Mouse (Mus musculus) T-helper 2 cell (primary cell): ENCODE measurements around the gene Igfbpl1.

Experiments
- in situ Hi-C: fragments of 300-600 bp; cut with MboI, MseI; formaldehyde crosslinking; loops from one replicate; pipeline ENCODE4 v1.15.1; 2025; ENCODE audit warnings: high pct_unique_total_duplicates

The Igfbpl1 gene

DNA sequence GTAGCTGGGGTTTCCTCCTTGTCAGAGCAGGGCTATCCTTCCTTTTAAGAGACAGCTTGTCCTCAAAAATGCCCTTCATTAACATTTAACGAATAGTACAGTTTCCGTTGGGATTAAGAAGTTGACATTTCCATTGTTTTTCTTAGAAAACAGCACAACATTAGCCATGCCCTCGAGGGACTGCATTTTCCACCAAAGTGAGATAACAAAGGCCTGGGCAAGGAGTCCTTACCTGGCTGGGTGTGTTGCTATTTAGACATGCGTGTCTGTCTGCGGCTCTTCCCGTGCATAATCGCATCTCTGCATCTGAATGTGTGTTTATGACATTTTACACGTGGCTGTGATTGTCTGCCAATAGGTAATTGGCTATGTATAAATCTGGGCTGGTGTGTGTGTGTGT lies 55.5 kb downstream of the Igfbpl1 start:
- in situ Hi-C loops, result no loop called here

GRCm38 (mm10) chr4:45770638-45771033 lies 56.1 kb downstream of the Igfbpl1 start:
- in situ Hi-C loops, result no loop called here

DNA sequence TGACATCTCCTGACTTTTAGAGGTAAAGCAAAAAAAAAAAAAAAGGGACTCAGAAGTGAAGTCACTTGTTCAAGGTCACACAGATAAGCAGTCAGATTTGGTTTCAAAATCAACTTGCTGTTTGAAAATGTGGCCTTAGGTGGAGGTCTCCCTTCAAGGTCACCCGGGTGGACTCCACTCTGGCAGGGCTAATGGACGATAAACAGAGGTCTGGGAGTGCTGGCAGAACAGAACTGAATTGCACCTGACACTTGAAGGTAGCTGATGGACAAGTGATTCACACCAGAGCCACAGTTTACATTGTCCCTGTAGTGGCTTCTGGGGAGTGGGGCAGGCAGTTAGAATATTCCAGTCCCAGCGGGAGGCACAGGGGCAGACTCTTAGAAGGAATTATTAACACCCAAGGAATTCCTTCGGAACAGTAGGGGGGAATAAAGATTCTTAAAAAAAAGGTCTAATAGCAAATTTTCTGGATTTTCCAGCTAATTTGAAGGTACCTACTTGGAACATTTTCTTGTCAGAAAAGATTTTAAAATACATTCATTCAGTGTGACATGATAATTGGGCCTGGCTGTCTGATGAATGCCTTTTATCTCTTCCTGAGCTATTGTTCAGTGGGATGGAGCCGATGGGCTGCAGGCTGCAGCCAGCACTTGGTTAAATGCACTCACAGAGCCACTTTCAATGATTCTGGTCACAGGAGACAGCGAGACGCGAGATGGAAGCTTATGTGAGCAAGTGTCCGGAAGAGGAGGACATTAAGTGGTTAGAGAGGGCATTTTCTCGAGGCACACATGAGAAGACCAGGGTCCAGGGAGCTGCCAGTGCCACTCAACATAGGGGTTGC lies 56.7 kb downstream of the Igfbpl1 start:
- in situ Hi-C loops, result loop anchor here (10.0 kb wide), 1 partner anchor 355 kb away; no protein-coding TSS in a partner anchor

GRCm38 (mm10) chr4:45769141-45769540 lies 57.6 kb downstream of the Igfbpl1 start:
- in situ Hi-C loops, result loop anchor here (10.0 kb wide), 1 partner anchor 354 kb away; no protein-coding TSS in a partner anchor

- in situ Hi-C loops, result loop anchor here (10.0 kb wide), 1 partner anchor 353 kb away; no protein-coding TSS in a partner anchor
Measured at GRCm38 (mm10) chr4:45767891-45768558, 58.7 kb downstream of the Igfbpl1 start.

DNA sequence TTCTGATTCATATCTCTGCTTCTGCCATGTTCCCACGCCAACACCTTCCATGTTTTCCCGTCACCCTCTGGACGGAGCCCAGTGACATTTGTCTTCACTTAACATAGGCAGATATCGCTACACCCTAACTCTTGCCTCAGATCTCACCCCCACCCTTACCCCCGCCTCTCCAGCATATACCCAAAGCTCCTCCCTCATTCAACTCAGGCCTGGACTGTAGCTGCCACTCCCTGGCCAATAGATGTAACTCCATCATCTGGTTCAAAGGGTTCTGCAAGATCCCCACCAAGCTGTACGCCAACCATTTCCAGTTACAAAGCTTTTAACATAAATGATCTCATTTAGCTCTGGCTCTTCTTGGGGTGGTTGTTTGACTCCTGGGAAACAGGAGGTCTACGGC lies 59.9 kb downstream of the Igfbpl1 start:
- in situ Hi-C loops, result loop anchor here (10.0 kb wide), 1 partner anchor 352 kb away; no protein-coding TSS in a partner anchor

DNA sequence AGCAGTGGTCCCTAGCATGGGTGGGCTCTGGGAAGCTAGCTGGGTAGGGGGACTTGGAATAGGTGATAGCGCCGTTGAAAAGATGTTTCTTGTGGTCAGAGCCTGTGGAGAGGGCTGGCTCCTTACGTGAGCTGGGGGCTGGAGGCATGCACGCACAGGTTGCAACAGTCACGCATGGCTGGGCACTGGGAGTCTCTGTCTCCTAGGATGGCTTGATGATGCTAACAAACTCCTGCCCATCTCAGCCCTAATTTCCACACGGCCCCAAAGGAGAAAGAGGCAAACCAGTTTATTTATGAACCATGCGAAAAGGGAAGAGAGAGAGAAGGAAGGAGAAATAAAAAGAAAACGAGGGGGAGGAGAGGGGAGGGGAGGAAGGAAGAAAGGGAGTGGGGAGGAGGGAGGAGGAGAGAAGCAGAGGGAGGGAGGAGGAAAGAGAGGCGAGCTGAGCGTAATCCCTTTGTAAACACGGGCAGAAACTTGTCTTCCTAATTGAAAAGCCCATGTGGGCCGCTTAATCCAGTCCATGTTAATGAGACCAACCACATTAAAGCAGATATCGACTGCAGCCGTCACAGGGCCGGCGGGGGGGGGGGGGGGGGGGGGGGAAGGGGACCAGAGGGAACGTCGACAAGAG lies 61.0 kb downstream of the Igfbpl1 start:
- in situ Hi-C loops, result loop anchor here (10.0 kb wide), 1 partner anchor 351 kb away; no protein-coding TSS in a partner anchor

DNA sequence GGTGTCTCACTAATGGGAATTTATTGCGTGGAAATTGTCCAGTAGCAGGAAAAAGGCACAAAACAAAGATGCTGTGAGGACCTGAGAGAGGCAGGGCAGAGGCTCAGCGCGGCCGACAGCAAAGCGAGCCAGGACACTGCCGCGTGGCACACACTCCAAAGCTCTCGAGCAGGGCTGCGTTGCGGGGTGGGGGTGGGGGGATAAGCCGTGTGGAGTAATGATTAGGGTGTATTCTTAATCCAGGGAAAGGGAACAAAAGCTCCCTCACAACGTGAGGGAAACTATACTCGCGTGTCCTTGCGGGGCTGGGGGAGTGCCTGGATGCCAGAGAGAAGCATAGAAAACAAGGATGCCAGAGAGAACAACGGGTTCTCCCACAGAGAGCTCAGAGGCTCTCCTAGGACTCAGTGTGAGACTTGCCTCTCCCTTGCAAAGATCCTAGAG lies 61.6 kb downstream of the Igfbpl1 start:
- in situ Hi-C loops, result loop anchor here (10.0 kb wide), 1 partner anchor 350 kb away; no protein-coding TSS in a partner anchor

DNA sequence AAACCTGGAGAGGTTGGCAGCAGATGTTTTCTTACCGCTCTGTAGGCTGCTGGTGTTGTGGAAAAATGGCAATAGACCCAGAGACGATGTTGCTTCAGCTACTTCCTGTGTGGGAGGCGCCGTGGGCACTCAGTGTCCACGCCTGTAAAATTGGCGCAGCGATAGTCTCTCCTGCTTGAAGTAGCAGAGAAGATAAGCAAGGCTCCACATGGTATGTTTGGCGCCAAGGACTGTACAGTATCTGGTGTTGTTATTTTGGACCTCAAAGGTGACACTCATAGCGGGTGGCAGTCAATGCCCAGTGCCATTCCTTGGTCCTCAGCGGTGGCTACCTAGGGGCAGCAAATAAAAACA lies 62.6 kb downstream of the Igfbpl1 start:
- in situ Hi-C loops, result loop anchor here (10.0 kb wide), 1 partner anchor 349 kb away; no protein-coding TSS in a partner anchor

GRCm38 (mm10) chr4:45763288-45764140 lies 63.2 kb downstream of the Igfbpl1 start:
- in situ Hi-C loops, result loop anchor here (10.0 kb wide), 1 partner anchor 349 kb away; no protein-coding TSS in a partner anchor

GRCm38 (mm10) chr4:45762600-45762999 lies 64.1 kb downstream of the Igfbpl1 start:
- in situ Hi-C loops, result loop anchor here (10.0 kb wide), 1 partner anchor 348 kb away; no protein-coding TSS in a partner anchor
